Mouse (Mus musculus): ENCODE results near the gene Stx19.
A peak's percentile ranks its signal among the peaks of the same experiment; 100 is the strongest.

Gene Stx19

GRCm38 (mm10) chr16:62814491-62814890 is at the start of gene Stx19:
Gene Stx19, plus strand, starts transcription at chr16:62814676.
- no peak for DNase-seq (ENCODE audit: low read depth, low spot score)

GRCm38 (mm10) chr16:62773462-62773861 is 41.0 kb upstream of the Stx19 start:
- DNase-seq (ENCODE audit: low read depth, low spot score) = no peak

- DNase-seq (ENCODE audit: low read depth, low spot score) = no peak
Observed at GRCm38 (mm10) chr16:62776034-62776433, 38.4 kb upstream of the Stx19 start.

- no peak for DNase-seq (ENCODE audit: low read depth, low spot score)
Observed at GRCm38 (mm10) chr16:62778282-62778681, 36.2 kb upstream of the Stx19 start.

GRCm38 (mm10) chr16:62782229-62782628 is 32.2 kb upstream of the Stx19 start:
- DNase-seq (ENCODE audit: low read depth, low spot score) = peak; percentile 7

- DNase-seq (ENCODE audit: low read depth, low spot score) = peak; percentile 97
Observed at GRCm38 (mm10) chr16:62786621-62787331, 27.7 kb upstream of the Stx19 start, which contains the start of gene Nsun3. Gene Nsun3, minus strand, starts transcription at chr16:62786818.

GRCm38 (mm10) chr16:62796608-62797007 is 17.9 kb upstream of the Stx19 start:
- DNase-seq (ENCODE audit: low read depth, low spot score) = no peak

- no peak for DNase-seq (ENCODE audit: low read depth, low spot score)
Observed at GRCm38 (mm10) chr16:62798808-62799207, 15.7 kb upstream of the Stx19 start.

GRCm38 (mm10) chr16:62799426-62799825 is 15.1 kb upstream of the Stx19 start:
- DNase-seq (ENCODE audit: low read depth, low spot score) = no peak

GRCm38 (mm10) chr16:62799839-62800238 is 14.6 kb upstream of the Stx19 start:
- no peak for DNase-seq (ENCODE audit: low read depth, low spot score)

- DNase-seq (ENCODE audit: low read depth, low spot score) = no peak
Observed at GRCm38 (mm10) chr16:62804621-62805020, 9.9 kb upstream of the Stx19 start.

GRCm38 (mm10) chr16:62807249-62807979 is 7.1 kb upstream of the Stx19 start:
- DNase-seq (ENCODE audit: low read depth, low spot score) = no peak

- no peak for DNase-seq (ENCODE audit: low read depth, low spot score)
Observed at GRCm38 (mm10) chr16:62810855-62811254, 3.6 kb upstream of the Stx19 start.

- no peak for DNase-seq (ENCODE audit: low read depth, low spot score)
Observed at GRCm38 (mm10) chr16:62813790-62814189, 686 bp upstream of the Stx19 start.

GRCm38 (mm10) chr16:62822472-62822871 is 8.0 kb downstream of the Stx19 start:
- DNase-seq (ENCODE audit: low read depth, low spot score) = no peak

GRCm38 (mm10) chr16:62826156-62827001 is 11.9 kb downstream of the Stx19 start:
- peak; percentile 43 for DNase-seq (ENCODE audit: low read depth, low spot score)

- DNase-seq (ENCODE audit: low read depth, low spot score) = no peak
Observed at GRCm38 (mm10) chr16:62832027-62832426, 17.6 kb downstream of the Stx19 start.

- DNase-seq (ENCODE audit: low read depth, low spot score) = peak; percentile 62
Observed at GRCm38 (mm10) chr16:62832481-62832880, 18.0 kb downstream of the Stx19 start.

- no peak for DNase-seq (ENCODE audit: low read depth, low spot score)
Observed at GRCm38 (mm10) chr16:62834016-62834735, 19.7 kb downstream of the Stx19 start.

- DNase-seq (ENCODE audit: low read depth, low spot score) = no peak
Observed at GRCm38 (mm10) chr16:62845341-62845740, 30.9 kb downstream of the Stx19 start.

Data from CD4-positive helper T cell, adult 2 months (primary cell).